Mouse (Mus musculus): Measurements from ENCODE around the gene Cfap36. TPM values are rescaled to one million over a fixed set of nuclear protein-coding genes. Genes with fewer than 3 reads are reported as not detected.

Gene Cfap36
- 28.0 and 40.1 TPM in 2 replicates for total RNA-seq (2014; rRNA removed)
- polyA plus RNA-seq (2015; fragmentation: Nextera tagmentation; extraction: Ambion mirVana) = 154 and 164 TPM in 2 replicates

GRCm38 (mm10) chr11:29246883-29247650 lies at the start of gene Cfap36:
Gene Cfap36, minus strand, starts transcription at chr11:29247409.
- under 1% methylated on average over 53 of the region's 53 CpGs for WGBS
- H3K4me1 ChIP-seq (ENCODE audit: insufficient read depth, low read length) = peaks cover 12% of the 10 kb centered on the region
- no peaks in the 10 kb centered on the region; the same call in 1 of the 2 replicates for H3K36me3 ChIP-seq (ENCODE audit: insufficient read depth, low read length)
- no peaks in the 10 kb centered on the region for H3K27me3 ChIP-seq (ENCODE audit: insufficient read depth, low read length)
- peak within 1 kb of the TSS; percentile 87 for H3K4me3 ChIP-seq (ENCODE audit: low read length)
- no peak for TF ChIP-seq CTCF (IDR thresholded peaks at IDR 0.05; ENCODE audit: low read depth)
- H3K9me3 ChIP-seq (ENCODE audit: low read length) = no peaks in the 10 kb centered on the region
- H3K9ac ChIP-seq (replicated peaks; ENCODE audit: low read length) = peak within 1 kb of the TSS; percentile 67
- H3K27ac ChIP-seq = peak within 1 kb of the TSS; percentile 90
- DNase-seq (ENCODE audit: low spot score) (peak; percentile 99), ATAC-seq (peak; percentile 100)
- peak within 1 kb of the TSS; percentile 64 for H3K4me2 ChIP-seq (ENCODE audit: low read depth, low read length)

GRCm38 (mm10) chr11:29287305-29287704 lies 40.1 kb upstream of the Cfap36 start:
- Histone ChIP-seq H3K36me3 (ENCODE audit: insufficient read depth, low read length) (no peaks in the 10 kb centered on the region), H3K9me3 (ENCODE audit: low read length) (no peaks in the 10 kb centered on the region), H3K9ac (replicated peaks; ENCODE audit: low read length) (no peak overlapping the region), H3K27me3 (ENCODE audit: insufficient read depth, low read length) (no peaks in the 10 kb centered on the region), H3K27ac (no peak overlapping the region), H3K4me3 (ENCODE audit: low read length) (no peak overlapping the region), H3K4me2 (ENCODE audit: low read depth, low read length) (no peak overlapping the region), H3K4me1 (ENCODE audit: insufficient read depth, low read length) (no peaks in the 10 kb centered on the region)
- TF ChIP-seq CTCF (IDR thresholded peaks at IDR 0.05; ENCODE audit: low read depth) = no peak
- no peak for ATAC-seq
- no peak for DNase-seq (ENCODE audit: low spot score)

GRCm38 (mm10) chr11:29286040-29286439 lies 38.8 kb upstream of the Cfap36 start:
- Histone ChIP-seq H3K4me1 (ENCODE audit: insufficient read depth, low read length) (no peaks in the 10 kb centered on the region), H3K27me3 (ENCODE audit: insufficient read depth, low read length) (no peaks in the 10 kb centered on the region), H3K4me2 (ENCODE audit: low read depth, low read length) (no peak overlapping the region), H3K27ac (no peak overlapping the region), H3K9ac (replicated peaks; ENCODE audit: low read length) (no peak overlapping the region), H3K36me3 (ENCODE audit: insufficient read depth, low read length) (no peaks in the 10 kb centered on the region), H3K9me3 (ENCODE audit: low read length) (no peaks in the 10 kb centered on the region), H3K4me3 (ENCODE audit: low read length) (no peak overlapping the region)
- no peak for TF ChIP-seq CTCF (IDR thresholded peaks at IDR 0.05; ENCODE audit: low read depth)
- ATAC-seq = no peak
- no peak for DNase-seq (ENCODE audit: low spot score)

- TF ChIP-seq CTCF (IDR thresholded peaks at IDR 0.05; ENCODE audit: low read depth) = no peak
These were observed 27.5 kb upstream of the Cfap36 start for GRCm38 (mm10) chr11:29274758-29275157.

GRCm38 (mm10) chr11:29267824-29268223 lies 20.6 kb upstream of the Cfap36 start:
- no peak overlapping the region for H3K9ac ChIP-seq (replicated peaks; ENCODE audit: low read length)
- peak; percentile 84 for TF ChIP-seq CTCF (IDR thresholded peaks at IDR 0.05; ENCODE audit: low read depth)
- no peaks in the 10 kb centered on the region for H3K4me1 ChIP-seq (ENCODE audit: insufficient read depth, low read length)
- ATAC-seq (peak; percentile 68), DNase-seq (ENCODE audit: low spot score) (peak; percentile 83)
- H3K27me3 ChIP-seq (ENCODE audit: insufficient read depth, low read length) = no peaks in the 10 kb centered on the region
- no peak overlapping the region for H3K4me3 ChIP-seq (ENCODE audit: low read length)
- H3K9me3 ChIP-seq (ENCODE audit: low read length) = no peaks in the 10 kb centered on the region
- H3K36me3 ChIP-seq (ENCODE audit: insufficient read depth, low read length) = no peaks in the 10 kb centered on the region
- H3K27ac ChIP-seq = no peak overlapping the region
- WGBS = 33% methylated on average over 3 of the region's 3 CpGs
- no peak overlapping the region for H3K4me2 ChIP-seq (ENCODE audit: low read depth, low read length)

More at GRCm38 (mm10) chr11:29274758-29275157, 27.5 kb upstream of the Cfap36 start:
- ATAC-seq = no peak
- Histone ChIP-seq H3K27ac (no peak overlapping the region), H3K27me3 (ENCODE audit: insufficient read depth, low read length) (no peaks in the 10 kb centered on the region), H3K9ac (replicated peaks; ENCODE audit: low read length) (no peak overlapping the region), H3K4me2 (ENCODE audit: low read depth, low read length) (no peak overlapping the region), H3K4me1 (ENCODE audit: insufficient read depth, low read length) (no peaks in the 10 kb centered on the region), H3K4me3 (ENCODE audit: low read length) (no peak overlapping the region), H3K36me3 (ENCODE audit: insufficient read depth, low read length) (no peaks in the 10 kb centered on the region), H3K9me3 (ENCODE audit: low read length) (no peaks in the 10 kb centered on the region)
- no peak for DNase-seq (ENCODE audit: low spot score)
- WGBS = 83% methylated on average over 3 of the region's 3 CpGs

- Histone ChIP-seq H3K9ac (replicated peaks; ENCODE audit: low read length) (no peak overlapping the region), H3K4me2 (ENCODE audit: low read depth, low read length) (no peak overlapping the region), H3K27me3 (ENCODE audit: insufficient read depth, low read length) (no peaks in the 10 kb centered on the region), H3K4me1 (ENCODE audit: insufficient read depth, low read length) (no peaks in the 10 kb centered on the region), H3K27ac (no peak overlapping the region), H3K9me3 (ENCODE audit: low read length) (no peaks in the 10 kb centered on the region), H3K4me3 (ENCODE audit: low read length) (no peak overlapping the region), H3K36me3 (ENCODE audit: insufficient read depth, low read length) (no peaks in the 10 kb centered on the region)
- ATAC-seq = no peak
- TF ChIP-seq CTCF (IDR thresholded peaks at IDR 0.05; ENCODE audit: low read depth) = no peak
- WGBS = 75% methylated on average over 1 of the region's 1 CpGs
- DNase-seq (ENCODE audit: low spot score) = no peak
These were observed 7.4 kb upstream of the Cfap36 start for GRCm38 (mm10) chr11:29254643-29255042.

- Histone ChIP-seq H3K36me3 (ENCODE audit: insufficient read depth, low read length) (no peaks in the 10 kb centered on the region), H3K9me3 (ENCODE audit: low read length) (no peaks in the 10 kb centered on the region), H3K9ac (replicated peaks; ENCODE audit: low read length) (no peak overlapping the region), H3K4me2 (ENCODE audit: low read depth, low read length) (no peak overlapping the region), H3K27ac (no peak overlapping the region), H3K4me3 (ENCODE audit: low read length) (no peak overlapping the region), H3K27me3 (ENCODE audit: insufficient read depth, low read length) (no peaks in the 10 kb centered on the region), H3K4me1 (ENCODE audit: insufficient read depth, low read length) (peaks cover 12% of the 10 kb centered on the region)
- ATAC-seq = no peak
- TF ChIP-seq CTCF (IDR thresholded peaks at IDR 0.05; ENCODE audit: low read depth) = no peak
- WGBS = 95% methylated on average over 5 of the region's 5 CpGs
- DNase-seq (ENCODE audit: low spot score) = no peak
These were observed 1.2 kb upstream of the Cfap36 start for GRCm38 (mm10) chr11:29248386-29248785.
